Mouse (Mus musculus) forebrain, embryonic 14.5 days (tissue): Measurements from ENCODE around the gene Actr10. TPM values are rescaled to one million over a fixed set of nuclear protein-coding genes. Genes with fewer than 3 reads are reported as not detected.

Experiments
- ATAC-seq: fragments of 200-750 bp; cut with Nextera tagmentation; 2 replicates; pipeline ENCODE4 v1.8.0; 2017; ENCODE audit warnings: mild to moderate bottlenecking, moderate library complexity
- DNase-seq: peaks from one replicate; pipeline ENCODE4 v3.0.0-alpha.2; 2015; ENCODE audit warnings: low spot score
- H3K27ac ChIP-seq: fragments of 300-500 bp; sonication (generic); 2 replicates; pipeline ENCODE4 v1.5.1; 2014; ENCODE audit warnings: low read depth, mild to moderate bottlenecking, control low read depth, low read length, moderate library complexity
- H3K27me3 ChIP-seq: fragments of 300-500 bp; sonication (generic); replicated peaks from 2 replicates; pipeline ENCODE4 v1.6.1; 2014; ENCODE audit warnings: low read length, control low read depth, mixed read lengths; ENCODE audit not compliant: control insufficient read depth, insufficient read depth
- H3K36me3 ChIP-seq: fragments of 300-500 bp; sonication (generic); 2 replicates; pipeline ENCODE4 v1.6.1; 2014; ENCODE audit warnings: low read length, control low read depth; ENCODE audit not compliant: control insufficient read depth, insufficient read depth
- H3K4me1 ChIP-seq: fragments of 300-500 bp; sonication (generic); 2 replicates; pipeline ENCODE4 v1.6.1; 2014; ENCODE audit warnings: antibody characterized with exemption, low read length, control low read depth; ENCODE audit not compliant: control insufficient read depth, insufficient read depth
- H3K4me2 ChIP-seq: fragments of 300-500 bp; sonication (generic); 2 replicates; pipeline ENCODE4 v1.6.1; 2014; ENCODE audit warnings: mild to moderate bottlenecking, control low read depth, low read length
- H3K4me3 ChIP-seq: fragments of 300-500 bp; sonication (generic); 2 replicates; pipeline ENCODE4 v1.5.1; 2014; ENCODE audit warnings: low read depth, low read length, control low read depth
- H3K9ac ChIP-seq: fragments of 300-500 bp; sonication (generic); 2 replicates; pipeline ENCODE4 v1.6.1; 2014; ENCODE audit warnings: mild to moderate bottlenecking, low read length, control low read depth, moderate library complexity
- H3K9me3 ChIP-seq: fragments of 300-500 bp; sonication (generic); replicated peaks from 2 replicates; pipeline ENCODE4 v1.6.1; 2016; ENCODE audit warnings: low read length, control low read depth, mixed read lengths; ENCODE audit not compliant: control insufficient read depth
- WGBS: fragments of 180-500 bp; shearing (Covaris S2); extraction: QIAGEN DNeasy Blood & Tissue Kit; methylation state at CpG from one replicate; pipeline ENCODE4 v1.1.7; 2014; 5-methylcytosine and 5-hydroxymethylcytosine counted together
- polyA plus RNA-seq: library from polyadenylated mRNA; unstranded; fragments of >200 nt; fragmentation: Nextera tagmentation; extraction: Ambion mirVana; gene quantifications from 2 replicates; pipeline ENCODE4 v1.2.1, GENCODE M21; 2014

Gene Actr10
- polyA plus RNA-seq, 1 experiment from 2014 or later = 376 TPM

DNA sequence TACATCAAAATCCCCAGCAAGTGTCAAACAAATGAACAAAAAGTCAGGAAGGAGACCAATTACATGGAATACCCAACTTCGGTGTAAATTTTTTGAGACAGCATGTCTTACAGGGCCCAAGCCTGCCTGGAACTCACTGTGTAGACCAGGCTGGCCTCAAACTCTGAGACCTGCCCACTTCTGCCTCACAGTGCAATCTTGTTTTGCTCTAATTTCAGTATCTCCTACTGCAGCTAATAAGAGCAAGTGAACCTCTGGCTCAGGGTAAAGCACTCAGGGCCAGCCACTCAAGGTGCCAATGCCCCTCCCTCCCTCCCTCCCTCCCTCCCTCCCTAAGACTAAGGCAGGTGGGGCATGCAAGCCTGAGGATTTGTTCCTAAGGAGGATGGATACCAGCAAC is 62.7 kb downstream of the Actr10 start:
- Histone ChIP-seq H3K4me1 (no peaks in the 10 kb centered on the region), H3K27ac (no peak overlapping the region), H3K36me3 (peaks cover 48% of the 10 kb centered on the region), H3K9ac (no peak overlapping the region), H3K9me3 (no peaks in the 10 kb centered on the region), H3K4me3 (no peak overlapping the region), H3K4me2 (no peak overlapping the region), H3K27me3 (no peaks in the 10 kb centered on the region)
- DNase-seq = no peak
- 84% methylated on average over 1 of the region's 1 CpGs for WGBS
- ATAC-seq = no peak

DNA sequence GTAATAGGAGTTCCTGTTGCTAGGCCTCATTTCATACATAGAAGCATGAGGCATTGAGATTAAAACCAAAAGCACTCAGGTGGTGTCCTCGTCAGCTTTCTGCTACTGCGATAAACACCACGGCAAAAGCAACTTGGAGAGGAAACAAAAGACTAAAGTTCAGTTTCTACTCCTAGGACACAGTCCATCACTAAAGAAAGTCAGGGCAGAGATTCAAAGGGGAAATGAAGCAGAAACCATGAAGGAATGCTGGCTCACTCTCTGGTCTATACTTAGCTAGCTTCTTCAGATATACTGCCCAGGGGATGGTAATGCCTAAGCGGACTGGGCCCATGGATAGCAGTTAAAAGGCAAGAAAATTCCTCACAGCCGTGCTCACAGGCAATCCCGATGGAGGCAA is 63.8 kb downstream of the Actr10 start:
- H3K36me3 ChIP-seq = peaks cover 48% of the 10 kb centered on the region
- H3K9ac ChIP-seq = no peak overlapping the region
- WGBS = 77% methylated on average over 6 of the region's 6 CpGs
- H3K27me3 ChIP-seq = no peaks in the 10 kb centered on the region
- H3K4me3 ChIP-seq = no peak overlapping the region
- no peaks in the 10 kb centered on the region for H3K9me3 ChIP-seq
- DNase-seq (no peak), ATAC-seq (no peak)
- no peak overlapping the region for H3K4me2 ChIP-seq
- H3K4me1 ChIP-seq = no peaks in the 10 kb centered on the region
- H3K27ac ChIP-seq = no peak overlapping the region

DNA sequence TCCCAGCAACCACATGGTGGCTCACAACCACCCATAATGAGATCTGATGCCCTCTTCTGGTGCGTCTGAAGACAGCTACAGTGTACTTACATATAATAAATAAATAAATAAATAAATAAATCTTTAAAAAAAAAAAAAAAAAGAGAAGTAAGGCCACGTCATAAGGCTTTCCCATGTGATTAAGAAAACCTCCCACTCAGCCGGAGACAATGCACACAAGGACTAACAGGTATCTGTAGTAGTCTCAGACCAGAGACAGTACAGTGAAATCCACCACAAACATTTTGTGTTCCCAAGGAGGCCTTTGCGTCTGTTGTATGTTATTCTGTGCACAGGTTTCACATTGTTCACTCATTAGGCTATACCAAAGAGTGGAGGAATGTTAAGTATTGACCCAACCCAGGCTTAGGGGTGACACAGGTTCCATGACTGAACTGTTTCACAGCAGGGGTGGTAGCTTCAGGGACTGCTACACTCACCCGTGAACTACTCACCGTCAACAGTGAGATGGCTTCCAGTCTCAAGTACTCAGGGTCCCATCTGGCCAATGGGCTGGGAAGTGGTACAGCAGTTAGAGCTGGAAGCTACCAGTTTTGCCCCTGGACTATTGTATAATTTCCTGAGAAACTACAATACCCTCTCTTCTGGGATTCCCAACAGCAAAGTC is 66.2 kb downstream of the Actr10 start:
- no peaks in the 10 kb centered on the region for H3K27me3 ChIP-seq
- H3K9me3 ChIP-seq = no peaks in the 10 kb centered on the region
- H3K4me3 ChIP-seq = no peak overlapping the region
- no peak overlapping the region for H3K9ac ChIP-seq
- H3K36me3 ChIP-seq = peaks cover 55% of the 10 kb centered on the region
- H3K4me1 ChIP-seq = no peaks in the 10 kb centered on the region
- ATAC-seq = no peak
- no peak for DNase-seq
- H3K4me2 ChIP-seq = no peak overlapping the region
- 90% methylated on average over 5 of the region's 6 CpGs for WGBS
- no peak overlapping the region for H3K27ac ChIP-seq

DNA sequence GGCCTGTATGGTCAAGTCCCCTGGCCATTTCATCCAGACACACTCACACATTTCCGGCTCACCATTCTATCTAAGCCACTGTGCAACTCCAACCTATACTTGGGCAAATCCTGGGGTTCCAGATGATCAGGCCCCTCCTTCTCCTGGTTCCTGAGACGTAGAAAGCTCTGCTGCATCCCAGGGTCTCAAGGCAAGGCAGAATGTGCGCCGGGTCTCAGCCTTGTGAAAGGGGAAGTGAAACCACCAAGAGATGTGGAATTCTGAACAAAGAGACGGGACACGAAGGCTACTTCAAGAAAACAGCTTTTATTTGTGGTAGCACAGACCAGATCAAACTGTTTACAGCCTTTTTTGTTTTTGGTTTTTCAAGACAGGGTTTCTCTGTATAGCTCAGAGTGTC is 68.5 kb downstream of the Actr10 start:
- H3K36me3 ChIP-seq = peaks cover 66% of the 10 kb centered on the region
- 93% methylated on average over 6 of the region's 6 CpGs for WGBS
- H3K4me3 ChIP-seq = no peak overlapping the region
- H3K9me3 ChIP-seq = no peaks in the 10 kb centered on the region
- no peak overlapping the region for H3K27ac ChIP-seq
- no peaks in the 10 kb centered on the region for H3K27me3 ChIP-seq
- H3K4me1 ChIP-seq = no peaks in the 10 kb centered on the region
- no peak overlapping the region for H3K4me2 ChIP-seq
- DNase-seq (no peak), ATAC-seq (no peak)
- H3K9ac ChIP-seq = no peak overlapping the region

DNA sequence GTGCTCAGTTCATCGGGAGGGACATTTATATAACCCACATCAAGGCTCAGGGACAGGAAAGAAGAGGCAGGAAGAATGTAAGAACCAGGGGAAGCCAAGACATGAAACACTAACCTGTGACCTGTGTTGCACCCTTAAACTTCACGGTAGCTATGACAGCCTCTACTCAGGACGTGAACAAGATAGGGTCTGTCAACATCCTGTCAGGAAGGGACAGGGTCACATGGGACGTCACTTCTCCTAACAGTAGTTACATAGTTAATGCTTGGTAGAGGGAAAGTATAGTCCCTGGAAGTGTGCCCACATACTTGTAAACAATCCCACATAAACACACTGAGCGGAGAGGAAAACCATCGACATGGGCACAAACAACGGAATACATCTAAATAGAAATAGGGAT is 69.2 kb downstream of the Actr10 start:
- 90% methylated on average over 7 of the region's 7 CpGs for WGBS
- no peak for ATAC-seq

DNA sequence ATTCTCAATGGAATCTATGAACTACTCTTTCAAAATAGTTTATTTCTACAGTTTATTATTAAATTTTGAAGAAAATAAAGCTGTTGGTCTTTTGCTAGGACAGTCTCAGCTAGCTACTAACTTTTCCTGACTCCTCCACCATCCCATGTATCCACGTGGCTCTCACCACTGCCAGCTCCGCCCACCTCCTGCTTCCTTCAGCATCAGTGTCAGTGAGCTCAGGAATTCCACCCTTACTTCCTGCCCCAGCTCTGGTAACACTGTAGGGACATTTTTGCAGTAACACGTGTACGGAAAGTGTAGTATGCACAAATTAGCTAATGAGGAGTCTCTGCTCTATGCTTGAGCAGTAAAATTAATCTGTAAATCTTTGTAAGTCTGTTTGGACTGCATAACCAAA is 72.1 kb downstream of the Actr10 start:
- no peak overlapping the region for H3K27ac ChIP-seq
- no peak overlapping the region for H3K9ac ChIP-seq
- H3K9me3 ChIP-seq = no peaks in the 10 kb centered on the region
- DNase-seq (no peak), ATAC-seq (no peak)
- peaks cover 19% of the 10 kb centered on the region for H3K4me1 ChIP-seq
- no peak overlapping the region for H3K4me3 ChIP-seq
- no peaks in the 10 kb centered on the region for H3K27me3 ChIP-seq
- 73% methylated on average over 4 of the region's 4 CpGs for WGBS
- peaks cover 64% of the 10 kb centered on the region for H3K36me3 ChIP-seq
- no peak overlapping the region for H3K4me2 ChIP-seq

More for the DNA sequence above, 69.2 kb downstream of the Actr10 start:
- no peaks in the 10 kb centered on the region for H3K9me3 ChIP-seq
- H3K4me1 ChIP-seq = no peaks in the 10 kb centered on the region; the same call in 1 of the 2 replicates
- no peak overlapping the region for H3K27ac ChIP-seq
- H3K9ac ChIP-seq = no peak overlapping the region
- H3K4me3 ChIP-seq = no peak overlapping the region
- no peaks in the 10 kb centered on the region for H3K27me3 ChIP-seq
- peaks cover 64% of the 10 kb centered on the region for H3K36me3 ChIP-seq
- H3K4me2 ChIP-seq = no peak overlapping the region
- no peak for DNase-seq

Other genes with a start within 250 kb of the Actr10 start
- 8.5 and 11.8 TPM in 2 replicates for gene Frmd6, start 112.3 kb upstream of the Actr10 start, polyA plus RNA-seq
- 540 and 656 TPM in 2 replicates for gene Psma3, start 36.8 kb downstream of the Actr10 start, polyA plus RNA-seq
- 34.1 and 48.5 TPM in 2 replicates for gene Arid4a, start 78.1 kb downstream of the Actr10 start, polyA plus RNA-seq
- 0.41 TPM in 1 of 2 replicates, not detected in the other for gene Tomm20l, start 173.6 kb downstream of the Actr10 start, polyA plus RNA-seq
- gene Timm9, start 198.8 kb downstream of the Actr10 start, polyA plus RNA-seq = 85.7 and 94.9 TPM in 2 replicates
- 19.2 and 19.9 TPM in 2 replicates for gene 2700049A03Rik, start 199.0 kb downstream of the Actr10 start, polyA plus RNA-seq